Mouse (Mus musculus) myocyte (in vitro differentiated cells): ENCODE data around the gene Pabpn1. TPM values are rescaled to one million over a fixed set of nuclear protein-coding genes. Genes with fewer than 3 reads are reported as not detected.

ENCODE experiments used
- H3K27me3 ChIP-seq: one replicate; pipeline ENCODE4 v1.6.1; 2011; ENCODE audit not compliant: control insufficient read depth, insufficient read depth, insufficient read length
- H3K36me3 ChIP-seq: one replicate; pipeline ENCODE4 v1.6.1; 2011; ENCODE audit not compliant: control insufficient read depth, insufficient read depth
- H3K4me2 ChIP-seq: one replicate; pipeline ENCODE4 v1.6.1; 2011; ENCODE audit warnings: low read depth, control low read depth
- H3K4me3 ChIP-seq: one replicate; pipeline ENCODE4 v1.5.1; 2011; ENCODE audit warnings: mild to moderate bottlenecking, control low read depth, moderate library complexity
- H3K79me2 ChIP-seq: one replicate; pipeline ENCODE4 v1.6.1; 2011; ENCODE audit not compliant: control insufficient read depth, insufficient read depth
- H3ac ChIP-seq: one replicate; pipeline ENCODE4 v1.6.1; 2011; ENCODE audit not compliant: control insufficient read depth, insufficient read length
- CEBPB ChIP-seq: IDR thresholded peaks from 2 replicates; pipeline ENCODE4 v1.6.1; 2011; ENCODE audit warnings: mild to moderate bottlenecking, moderate library complexity; ENCODE audit not compliant: poor library complexity, insufficient read depth, severe bottlenecking
- E2F4 ChIP-seq: IDR thresholded peaks from one replicate; pipeline ENCODE4 v1.6.1; 2011; ENCODE audit warnings: mild to moderate bottlenecking, control low read depth, moderate library complexity; ENCODE audit not compliant: insufficient read depth
- MAX ChIP-seq: IDR thresholded peaks from one replicate; pipeline ENCODE4 v1.6.1; 2011; ENCODE audit warnings: low read depth, mild to moderate bottlenecking, control low read depth
- MYOD1 ChIP-seq, 3 experiments: IDR thresholded peaks; one replicate each; pipeline ENCODE4 v1.6.1; 2011; ENCODE audit warnings: control low read depth in 2 of 3, low read depth in 2 of 3, mild to moderate bottlenecking in 2 of 3, moderate library complexity in 1 of 3; ENCODE audit not compliant: insufficient read length in 2 of 3, control insufficient read depth in 1 of 3
- MYOG ChIP-seq, 3 experiments: IDR thresholded peaks; one replicate each; pipeline ENCODE4 v1.6.1; 2011; ENCODE audit warnings: control low read depth in 2 of 3, low read depth in 2 of 3, mild to moderate bottlenecking in 2 of 3; ENCODE audit not compliant: insufficient read length in 2 of 3, control insufficient read depth in 1 of 3, insufficient read depth in 1 of 3
- POLR2A ChIP-seq: IDR thresholded peaks from one replicate; pipeline ENCODE4 v1.6.1; 2011; ENCODE audit warnings: low read depth, mild to moderate bottlenecking, control low read depth, moderate library complexity; ENCODE audit not compliant: insufficient read length
- POLR2AphosphoS2 ChIP-seq: IDR thresholded peaks from one replicate; pipeline ENCODE4 v1.6.1; 2011; ENCODE audit warnings: low read depth, control low read depth; ENCODE audit not compliant: insufficient read length
- REST ChIP-seq: IDR thresholded peaks from one replicate; pipeline ENCODE4 v1.6.1; 2011; ENCODE audit warnings: mild to moderate bottlenecking, control low read depth, moderate library complexity; ENCODE audit not compliant: insufficient read depth, insufficient read length
- SRF ChIP-seq: IDR thresholded peaks from one replicate; pipeline ENCODE4 v1.6.1; 2011; ENCODE audit warnings: low read depth; ENCODE audit not compliant: control insufficient read depth, insufficient read length
- TCF12 ChIP-seq: IDR thresholded peaks from one replicate; pipeline ENCODE4 v1.6.1; 2011; ENCODE audit warnings: mild to moderate bottlenecking, control low read depth; ENCODE audit not compliant: poor library complexity, insufficient read depth, severe bottlenecking
- TCF3 ChIP-seq: IDR thresholded peaks from one replicate; pipeline ENCODE4 v1.6.1; 2011; ENCODE audit warnings: low read depth, control low read depth; ENCODE audit not compliant: insufficient read length
- USF1 ChIP-seq: IDR thresholded peaks from one replicate; pipeline ENCODE4 v1.6.1; 2011; ENCODE audit warnings: low read depth, mild to moderate bottlenecking, control low read depth, moderate library complexity
- polyA plus RNA-seq: library from polyadenylated mRNA; unstranded; fragments of >200 nt; fragmentation: generic; extraction: Trizol; gene quantifications from one replicate; pipeline ENCODE4 v1.2.1, GENCODE M21; 2012; ENCODE audit warnings: missing spikeins

The Pabpn1 gene
- polyA plus RNA-seq, 1 experiment, result 70.6 TPM

GRCm38 (mm10) chr14:54903641-54904040 is 11.3 kb downstream of the Pabpn1 start:
- Histone ChIP-seq H3K4me3 (no peak overlapping the region), H3K36me3 (peaks cover 10% of the 10 kb centered on the region), H3K79me2 (no peaks in the 10 kb centered on the region), H3ac (no peak overlapping the region), H3K4me2 (no peak overlapping the region), H3K27me3 (no peaks in the 10 kb centered on the region)
- TF ChIP-seq E2F4, result no peak
- TF ChIP-seq USF1, result no peak
- no peak for TF ChIP-seq TCF3
- TF ChIP-seq REST, result no peak
- TF ChIP-seq MAX, result no peak
- TF ChIP-seq TCF12, result no peak
- no peak for TF ChIP-seq CEBPB
- no peak for TF ChIP-seq SRF
- TF ChIP-seq POLR2A, result no peak
- TF ChIP-seq MYOD1 (IDR thresholded peaks at IDR 0.05; ENCODE audit: control insufficient read depth in 1 of 3, insufficient read length in 2 of 3, low read depth in 2 of 3), result no peak
- no peak for TF ChIP-seq POLR2AphosphoS2
- TF ChIP-seq MYOG (IDR thresholded peaks at IDR 0.05; ENCODE audit: control insufficient read depth in 1 of 3, insufficient read depth in 1 of 3, insufficient read length in 2 of 3, low read depth in 2 of 3), result no peak

- Histone ChIP-seq H3ac (no peak overlapping the region), H3K27me3 (peaks cover 20% of the 10 kb centered on the region), H3K4me2 (no peak overlapping the region), H3K36me3 (no peaks in the 10 kb centered on the region), H3K4me3 (no peak overlapping the region), H3K79me2 (no peaks in the 10 kb centered on the region)
- no peak for TF ChIP-seq POLR2AphosphoS2
- TF ChIP-seq SRF, result no peak
- no peak for TF ChIP-seq TCF3
- no peak for TF ChIP-seq MYOD1 (IDR thresholded peaks at IDR 0.05; ENCODE audit: control insufficient read depth in 1 of 3, insufficient read length in 2 of 3, low read depth in 2 of 3)
- TF ChIP-seq MYOG (IDR thresholded peaks at IDR 0.05; ENCODE audit: control insufficient read depth in 1 of 3, insufficient read depth in 1 of 3, insufficient read length in 2 of 3, low read depth in 2 of 3), result no peak
- no peak for TF ChIP-seq REST
- no peak for TF ChIP-seq USF1
- no peak for TF ChIP-seq TCF12
- no peak for TF ChIP-seq MAX
- TF ChIP-seq E2F4, result no peak
- no peak for TF ChIP-seq POLR2A
- no peak for TF ChIP-seq CEBPB
Measured at GRCm38 (mm10) chr14:54908682-54909081, 16.4 kb downstream of the Pabpn1 start.

- H3K27me3 ChIP-seq, result peaks cover 43% of the 10 kb centered on the region
- H3K36me3 ChIP-seq, result no peaks in the 10 kb centered on the region
- TF ChIP-seq MYOD1 (IDR thresholded peaks at IDR 0.05; ENCODE audit: control insufficient read depth in 1 of 3, insufficient read length in 2 of 3, low read depth in 2 of 3) (no peak), MYOG (IDR thresholded peaks at IDR 0.05; ENCODE audit: control insufficient read depth in 1 of 3, insufficient read depth in 1 of 3, insufficient read length in 2 of 3, low read depth in 2 of 3) (no peak), TCF12 (no peak), USF1 (no peak), POLR2AphosphoS2 (no peak), TCF3 (no peak), SRF (no peak), POLR2A (no peak), MAX (no peak), CEBPB (no peak), E2F4 (no peak), REST (no peak)
- H3K4me2 ChIP-seq, result no peak overlapping the region
- H3ac ChIP-seq, result no peak overlapping the region
- H3K79me2 ChIP-seq, result no peaks in the 10 kb centered on the region
- H3K4me3 ChIP-seq, result no peak overlapping the region
Measured at GRCm38 (mm10) chr14:54912109-54912850, 20.0 kb downstream of the Pabpn1 start.

- no peak within 1 kb of the TSS for H3K4me2 ChIP-seq
- no peaks in the 10 kb centered on the region for H3K79me2 ChIP-seq
- no peak within 1 kb of the TSS for H3ac ChIP-seq
- no peaks in the 10 kb centered on the region for H3K36me3 ChIP-seq
- TF ChIP-seq POLR2AphosphoS2 (no peak), MAX (no peak), POLR2A (no peak), SRF (no peak), TCF3 (no peak), TCF12 (no peak), CEBPB (no peak), MYOD1 (IDR thresholded peaks at IDR 0.05; ENCODE audit: control insufficient read depth in 1 of 3, insufficient read length in 2 of 3, low read depth in 2 of 3) (no peak), USF1 (no peak), MYOG (IDR thresholded peaks at IDR 0.05; ENCODE audit: control insufficient read depth in 1 of 3, insufficient read depth in 1 of 3, insufficient read length in 2 of 3, low read depth in 2 of 3) (no peak), REST (no peak)
- H3K4me3 ChIP-seq, result no peak within 1 kb of the TSS
- peaks cover 44% of the 10 kb centered on the region for H3K27me3 ChIP-seq
Measured at GRCm38 (mm10) chr14:54912886-54913285, 20.6 kb downstream of the Pabpn1 start, which contains the start of gene Slc22a17. Slc22a17 (minus strand) TSS chr14:54913132.

GRCm38 (mm10) chr14:54913343-54913742 is 21.0 kb downstream of the Pabpn1 start:
- no peak for TF ChIP-seq E2F4
- TF ChIP-seq TCF3, result no peak
- no peak for TF ChIP-seq CEBPB
- TF ChIP-seq MYOD1 (IDR thresholded peaks at IDR 0.05; ENCODE audit: control insufficient read depth in 1 of 3, insufficient read length in 2 of 3, low read depth in 2 of 3), result no peak
- TF ChIP-seq REST, result no peak
- TF ChIP-seq MAX, result no peak
- TF ChIP-seq USF1, result no peak
- no peak for TF ChIP-seq SRF
- H3K36me3 ChIP-seq, result no peaks in the 10 kb centered on the region
- H3K27me3 ChIP-seq, result peaks cover 45% of the 10 kb centered on the region
- no peak overlapping the region for H3K4me3 ChIP-seq
- H3K4me2 ChIP-seq, result no peak overlapping the region
- H3ac ChIP-seq, result no peak overlapping the region
- no peaks in the 10 kb centered on the region for H3K79me2 ChIP-seq
